Mouse (Mus musculus): ENCODE results near the gene Tas2r123.

The Tas2r123 gene

DNA sequence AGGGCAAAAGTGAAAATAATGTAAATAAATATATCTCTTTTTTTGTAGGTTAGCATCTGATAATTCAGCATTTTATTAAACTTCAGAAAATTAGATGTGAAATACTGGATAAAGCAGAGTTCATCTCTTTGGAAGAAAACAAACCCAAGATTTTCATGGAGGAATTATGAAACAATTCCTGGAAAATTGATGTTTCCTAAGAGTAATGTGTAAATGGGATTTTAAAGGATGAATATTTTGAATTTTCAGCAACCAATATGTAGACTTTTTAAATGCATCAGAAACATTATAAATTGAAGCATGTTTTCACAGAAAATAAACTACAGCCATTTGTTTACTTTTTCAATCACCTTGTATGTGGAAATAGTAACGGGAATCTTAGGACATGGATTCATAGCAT lies at the start of gene Tas2r123:
TSS of gene Tas2r123 (plus strand) at position 301 of the 400 bp plus-strand sequence.
- DNase-seq (ENCODE audit: extremely low read depth, low read depth, low spot score): no peak

DNA sequence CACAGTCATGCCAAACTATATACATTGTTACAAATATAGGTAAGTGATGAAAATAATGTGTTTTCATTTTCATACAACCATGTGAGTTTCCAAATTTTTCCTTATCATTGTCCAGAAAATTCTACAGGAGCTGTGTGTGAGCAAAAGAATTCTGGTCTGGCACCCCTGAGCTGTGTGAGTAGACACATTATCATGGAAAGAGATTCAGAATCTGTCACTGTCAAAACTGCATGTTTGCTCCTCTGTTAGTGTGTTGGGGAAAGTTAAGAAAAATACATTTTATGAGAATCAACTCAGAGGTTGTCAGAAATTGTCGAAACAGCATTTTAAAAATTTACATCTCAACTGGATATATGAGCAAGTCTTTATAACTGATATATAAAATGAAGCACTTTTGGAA lies 44.4 kb upstream of the Tas2r123 start, which contains the start of gene Tas2r117:
TSS of gene Tas2r117 (plus strand) at position 301 of the 400 bp plus-strand sequence.
- no peak for DNase-seq (ENCODE audit: extremely low read depth, low read depth, low spot score)

DNA sequence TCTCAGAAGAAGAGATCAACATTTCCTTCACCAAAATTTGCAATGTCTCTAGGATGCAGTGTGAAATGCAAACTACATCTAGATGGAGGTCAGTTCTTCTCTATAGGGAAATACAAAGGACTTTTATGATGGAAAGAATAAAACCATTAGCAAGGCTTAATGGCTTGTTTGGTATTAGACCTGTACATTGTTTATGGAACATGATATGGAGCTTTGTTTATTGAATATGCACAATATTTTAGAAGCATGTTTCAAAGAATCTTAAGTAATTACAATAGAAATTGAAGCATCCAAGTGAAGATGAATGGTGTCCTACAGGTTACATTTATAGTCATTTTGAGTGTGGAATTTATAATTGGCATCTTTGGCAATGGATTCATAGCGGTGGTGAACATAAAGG lies 8.2 kb downstream of the Tas2r123 start, which contains the start of gene Tas2r116:
TSS of gene Tas2r116 (plus strand) at position 301 of the 400 bp plus-strand sequence.
- DNase-seq (ENCODE audit: extremely low read depth, low read depth, low spot score): no peak

DNA sequence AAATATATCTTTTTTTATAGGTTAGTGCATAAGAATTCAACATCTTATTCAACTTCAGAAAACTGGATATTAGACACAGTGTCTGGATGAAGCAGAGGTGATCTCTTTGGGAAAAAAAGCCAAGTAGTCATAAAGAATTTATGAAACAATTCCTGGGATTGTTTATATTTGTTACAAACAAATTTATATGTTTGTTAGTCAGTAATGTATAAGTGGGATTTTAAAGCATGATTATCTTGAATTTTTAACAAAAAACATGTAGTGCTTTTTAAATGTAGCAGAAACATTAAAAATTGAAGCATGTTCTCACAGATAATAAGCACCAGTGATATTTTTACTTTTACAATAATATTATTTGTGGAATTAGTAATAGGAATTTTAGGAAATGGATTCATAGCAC lies 20.8 kb downstream of the Tas2r123 start, which contains the start of gene Tas2r110:
TSS of gene Tas2r110 (plus strand) at position 301 of the 400 bp plus-strand sequence.
- DNase-seq (ENCODE audit: extremely low read depth, low read depth, low spot score): no peak

DNA sequence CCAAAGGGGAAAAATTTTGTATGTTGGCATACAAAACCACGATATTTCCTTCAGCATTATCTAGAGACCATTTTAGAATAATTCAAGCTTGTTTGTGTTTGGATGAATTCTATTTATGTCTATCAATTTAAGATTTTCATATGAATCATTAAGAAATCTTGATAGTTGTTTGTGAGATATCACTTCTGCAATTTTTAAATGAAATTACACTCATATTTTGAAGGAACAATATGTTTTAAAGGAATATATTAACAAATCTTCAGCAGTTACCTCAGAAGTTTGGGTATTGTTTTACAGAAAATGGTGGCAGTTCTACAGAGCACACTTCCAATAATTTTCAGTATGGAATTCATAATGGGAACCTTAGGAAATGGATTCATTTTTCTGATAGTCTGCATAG lies 45.8 kb downstream of the Tas2r123 start, which contains the start of gene Tas2r113:
TSS of gene Tas2r113 (plus strand) at position 301 of the 400 bp plus-strand sequence.
- no peak for DNase-seq (ENCODE audit: extremely low read depth, low read depth, low spot score)

Data from fat pad, adult 2 months (tissue).